Mouse (Mus musculus) megakaryocyte-erythroid progenitor cell, adult 5 weeks (primary cell): ENCODE data around the gene Gm4737. TPM values are rescaled to one million over a fixed set of nuclear protein-coding genes. Genes with fewer than 3 reads are reported as not detected.

Source experiments
- polyA plus RNA-seq: library from polyadenylated mRNA; stranded (reverse); fragments of >175 nt; gene quantifications from 2 replicates; pipeline ENCODE4 v1.2.3, GENCODE M21; 2012

Gene Gm4737
- polyA plus RNA-seq, result 25.3 and 36.7 TPM in 2 replicates

GRCm38 (mm10) chr16:46154832-46155231 lies at the start of gene Gm4737:
TSS of gene Gm4737 (minus strand) at chr16:46155077.

GRCm38 (mm10) chr16:46120020-46120419 lies 34.9 kb downstream of the Gm4737 start, which contains the start of gene Cd96:
TSS of gene Cd96 (minus strand) at chr16:46120251.

Other genes with a start within 250 kb of the Gm4737 start
- 0.66 and 0.73 TPM in 2 replicates for gene Phldb2, start 201.5 kb downstream of the Gm4737 start, polyA plus RNA-seq
- 0.29 and 0.30 TPM in 2 replicates for gene Plcxd2, start 144.9 kb downstream of the Gm4737 start, polyA plus RNA-seq
- 0.26 and 0.42 TPM in 2 replicates for gene Cd96, start 34.8 kb downstream of the Gm4737 start, polyA plus RNA-seq